Mouse (Mus musculus) urinary bladder, postnatal 14 days (tissue): ENCODE measurements around the gene Ckap5.

ENCODE experiments used
- DNase-seq: peaks from one replicate; pipeline ENCODE4 v3.0.0; 2021; ENCODE audit warnings: low spot score

The Ckap5 gene

GRCm38 (mm10) chr2:91652863-91653262 is 126.3 kb downstream of the Ckap5 start:
- DNase-seq = no peak

- DNase-seq = no peak
Observed at GRCm38 (mm10) chr2:91655388-91655787, 128.8 kb downstream of the Ckap5 start.

- DNase-seq = no peak
Observed at GRCm38 (mm10) chr2:91655827-91656226, 129.3 kb downstream of the Ckap5 start.

- no peak for DNase-seq
Observed at GRCm38 (mm10) chr2:91656774-91657173, 130.2 kb downstream of the Ckap5 start.

GRCm38 (mm10) chr2:91659657-91660056 is 133.1 kb downstream of the Ckap5 start:
- DNase-seq = no peak

GRCm38 (mm10) chr2:91660981-91661380 is 134.4 kb downstream of the Ckap5 start:
- no peak for DNase-seq

GRCm38 (mm10) chr2:91664780-91665179 is 138.2 kb downstream of the Ckap5 start:
- DNase-seq = no peak

- DNase-seq = no peak
Observed at GRCm38 (mm10) chr2:91666386-91666910, 139.9 kb downstream of the Ckap5 start.

GRCm38 (mm10) chr2:91667747-91668146 is 141.2 kb downstream of the Ckap5 start:
- no peak for DNase-seq

GRCm38 (mm10) chr2:91669326-91669725 is 142.8 kb downstream of the Ckap5 start:
- no peak for DNase-seq

GRCm38 (mm10) chr2:91670038-91670437 is 143.5 kb downstream of the Ckap5 start:
- DNase-seq = no peak
